Mouse (Mus musculus): ENCODE results near the gene Ooep. TPM values are rescaled to one million over a fixed set of nuclear protein-coding genes. Genes with fewer than 3 reads are reported as not detected.

The Ooep gene
- total and polyA plus RNA-seq, 3 experiments = not detected

- peaks cover 2 to 3% of the 10 kb centered on the region in 2 experiments; a peak in 2 of 4 replicates for H3K27me3 ChIP-seq (ENCODE audit: control insufficient read depth in 1 of 2, insufficient read depth in 2 of 2, low read length in 2 of 2)
- no peak overlapping the region for H3K9ac ChIP-seq (ENCODE audit: control insufficient read depth, low read depth, low read length, poor library complexity, severe bottlenecking)
- peaks cover 0 to 4% of the 10 kb centered on the region in 2 experiments; a peak in 1 of 4 replicates for H3K4me1 ChIP-seq (ENCODE audit: control insufficient read depth in 1 of 2, insufficient read depth in 2 of 2, low read length in 2 of 2)
- H3K4me3 ChIP-seq (ENCODE audit: control insufficient read depth in 1 of 2, insufficient read depth in 1 of 2, low read depth in 2 of 2, low read length in 2 of 2) = no peak overlapping the region
- H3K9me3 ChIP-seq (replicated peaks; ENCODE audit: insufficient read depth, low read length) = no peaks in the 10 kb centered on the region
- DNase-seq (ENCODE audit: low read depth, low spot score) = no peak
- TF ChIP-seq GATA1 (IDR thresholded peaks at IDR 0.05; ENCODE audit: low read depth, low read length) = 0 out of 2 replicates have a peak, but pooled peaks have one; percentile 5
- TF ChIP-seq GABPA (IDR thresholded peaks at IDR 0.05; ENCODE audit: low read depth, low read length) = no peak
- peaks cover 0 to 2% of the 10 kb centered on the region in 2 experiments; a peak in 2 of 4 replicates for H3K36me3 ChIP-seq (ENCODE audit: control insufficient read depth in 1 of 2, insufficient read depth in 2 of 2, low read length in 2 of 2)
- no peaks in the 10 kb centered on the region for H3K79me2 ChIP-seq (ENCODE audit: control insufficient read depth, insufficient read depth, low read length, poor library complexity)
- H3K27ac ChIP-seq (ENCODE audit: control insufficient read depth, low read depth, low read length) = no peak overlapping the region
Measured at GRCm38 (mm10) chr9:78365850-78366544, 12.5 kb downstream of the Ooep start.

GRCm38 (mm10) chr9:78364701-78365100 is 13.8 kb downstream of the Ooep start:
- Histone ChIP-seq H3K79me2 (ENCODE audit: control insufficient read depth, insufficient read depth, low read length, poor library complexity) (no peaks in the 10 kb centered on the region), H3K27ac (ENCODE audit: control insufficient read depth, low read depth, low read length) (no peak overlapping the region), H3K4me1 (ENCODE audit: control insufficient read depth in 1 of 2, insufficient read depth in 2 of 2, low read length in 2 of 2) (peaks cover 0 to 4% of the 10 kb centered on the region in 2 experiments; a peak in 1 of 4 replicates), H3K9me3 (replicated peaks; ENCODE audit: insufficient read depth, low read length) (no peaks in the 10 kb centered on the region), H3K27me3 (ENCODE audit: control insufficient read depth in 1 of 2, insufficient read depth in 2 of 2, low read length in 2 of 2) (peaks cover 2 to 5% of the 10 kb centered on the region in 2 experiments; a peak in 3 of 4 replicates), H3K9ac (ENCODE audit: control insufficient read depth, low read depth, low read length, poor library complexity, severe bottlenecking) (no peak overlapping the region), H3K4me3 (ENCODE audit: control insufficient read depth in 1 of 2, insufficient read depth in 1 of 2, low read depth in 2 of 2, low read length in 2 of 2) (no peak overlapping the region), H3K36me3 (ENCODE audit: control insufficient read depth in 1 of 2, insufficient read depth in 2 of 2, low read length in 2 of 2) (peaks cover 0 to 2% of the 10 kb centered on the region in 2 experiments; a peak in 2 of 4 replicates)
- no peak for TF ChIP-seq CHD1 (IDR thresholded peaks at IDR 0.05; ENCODE audit: low read depth, low read length)
- no peak for DNase-seq (ENCODE audit: low read depth, low spot score)

- DNase-seq (ENCODE audit: low read depth, low spot score) = no peak
- H3K4me1 ChIP-seq (ENCODE audit: control insufficient read depth in 1 of 2, insufficient read depth in 2 of 2, low read length in 2 of 2) = peaks cover 0 to 4% of the 10 kb centered on the region in 2 experiments; a peak in 1 of 4 replicates
- no peak overlapping the region for H3K9ac ChIP-seq (ENCODE audit: control insufficient read depth, low read depth, low read length, poor library complexity, severe bottlenecking)
- H3K4me3 ChIP-seq (ENCODE audit: control insufficient read depth in 1 of 2, insufficient read depth in 1 of 2, low read depth in 2 of 2, low read length in 2 of 2) = no peak overlapping the region
- H3K9me3 ChIP-seq (replicated peaks; ENCODE audit: insufficient read depth, low read length) = no peaks in the 10 kb centered on the region
- peaks cover 0 to 2% of the 10 kb centered on the region in 2 experiments; a peak in 2 of 4 replicates for H3K36me3 ChIP-seq (ENCODE audit: control insufficient read depth in 1 of 2, insufficient read depth in 2 of 2, low read length in 2 of 2)
- TF ChIP-seq POLR2AphosphoS5 (IDR thresholded peaks at IDR 0.05; ENCODE audit: borderline replicate concordance, low read depth, low read length) (no peak), SMC3 (IDR thresholded peaks at IDR 0.05; ENCODE audit: low read depth, low read length) (no peak), BHLHE40 (IDR thresholded peaks at IDR 0.05; ENCODE audit: borderline replicate concordance, low read depth, low read length) (no peak)
- H3K79me2 ChIP-seq (ENCODE audit: control insufficient read depth, insufficient read depth, low read length, poor library complexity) = no peaks in the 10 kb centered on the region
- peaks cover 2% of the 10 kb centered on the region in 2 experiments; a peak in 2 of 4 replicates for H3K27me3 ChIP-seq (ENCODE audit: control insufficient read depth in 1 of 2, insufficient read depth in 2 of 2, low read length in 2 of 2)
- H3K27ac ChIP-seq (ENCODE audit: control insufficient read depth, low read depth, low read length) = no peak overlapping the region
Measured at GRCm38 (mm10) chr9:78363374-78363773, 15.2 kb downstream of the Ooep start.

- Histone ChIP-seq H3K9me3 (replicated peaks; ENCODE audit: insufficient read depth, low read length) (no peaks in the 10 kb centered on the region), H3K36me3 (ENCODE audit: control insufficient read depth in 1 of 2, insufficient read depth in 2 of 2, low read length in 2 of 2) (no peaks in the 10 kb centered on the region), H3K27me3 (ENCODE audit: control insufficient read depth in 1 of 2, insufficient read depth in 2 of 2, low read length in 2 of 2) (peaks cover 2% of the 10 kb centered on the region in 2 experiments; a peak in 2 of 4 replicates), H3K4me1 (ENCODE audit: control insufficient read depth in 1 of 2, insufficient read depth in 2 of 2, low read length in 2 of 2) (no peaks in the 10 kb centered on the region), H3K27ac (ENCODE audit: control insufficient read depth, low read depth, low read length) (no peak overlapping the region), H3K79me2 (ENCODE audit: control insufficient read depth, insufficient read depth, low read length, poor library complexity) (no peaks in the 10 kb centered on the region), H3K9ac (ENCODE audit: control insufficient read depth, low read depth, low read length, poor library complexity, severe bottlenecking) (no peak overlapping the region), H3K4me3 (ENCODE audit: control insufficient read depth in 1 of 2, insufficient read depth in 1 of 2, low read depth in 2 of 2, low read length in 2 of 2) (no peak overlapping the region)
- TF ChIP-seq ETS1 (IDR thresholded peaks at IDR 0.05; ENCODE audit: low read depth, low read length) (no peak), CHD1 (IDR thresholded peaks at IDR 0.05; ENCODE audit: low read depth, low read length) (no peak), ZMIZ1 (IDR thresholded peaks at IDR 0.05; ENCODE audit: low read depth, low read length) (no peak), POLR2AphosphoS5 (IDR thresholded peaks at IDR 0.05; ENCODE audit: borderline replicate concordance, low read depth, low read length) (no peak), ZKSCAN1 (IDR thresholded peaks at IDR 0.05; ENCODE audit: low read depth, low read length) (no peak), MAZ (IDR thresholded peaks at IDR 0.05; ENCODE audit: low read depth, low read length) (no peak), E2F4 (IDR thresholded peaks at IDR 0.05; ENCODE audit: borderline replicate concordance, low read depth, low read length) (no peak), ZC3H11A (IDR thresholded peaks at IDR 0.05; ENCODE audit: low read depth, low read length) (no peak), EP300 (IDR thresholded peaks at IDR 0.05; ENCODE audit: low read depth in 1 of 2, low read length in 2 of 2) (no peak), MAFK (IDR thresholded peaks at IDR 0.05; ENCODE audit: borderline replicate concordance, low read depth, low read length) (no peak), ELF1 (IDR thresholded peaks at IDR 0.05; ENCODE audit: low read depth, low read length) (no peak), SIN3A (IDR thresholded peaks at IDR 0.05; ENCODE audit: low read length) (no peak), KAT2A (conservative IDR thresholded peaks at IDR 0.05; ENCODE audit: low read depth, low read length) (no peak)
- DNase-seq (ENCODE audit: low read depth, low spot score) = no peak
Measured at GRCm38 (mm10) chr9:78360484-78360872, 18.0 kb downstream of the Ooep start.
